Mouse (Mus musculus): ENCODE measurements around the gene Sars2.

DNA sequence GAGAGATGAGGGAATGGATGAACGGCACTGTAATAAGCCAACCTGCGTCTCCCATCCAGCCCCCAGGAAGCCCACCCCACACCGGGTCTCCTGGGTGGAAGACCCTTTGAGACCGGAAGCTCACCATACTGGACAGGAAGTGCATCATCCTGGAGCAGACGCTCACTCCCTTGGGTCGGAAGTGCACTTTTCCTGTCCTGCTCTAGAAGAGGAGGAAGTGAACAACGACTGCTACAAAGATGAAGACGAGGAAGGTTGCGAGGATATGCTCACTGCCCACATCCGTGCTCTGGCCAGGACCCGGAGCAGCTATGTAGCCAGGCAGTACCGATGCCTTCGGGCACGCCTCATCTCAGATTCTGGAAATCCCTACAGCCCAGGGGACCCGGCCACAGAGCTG is 54.0 kb downstream of the Sars2 start:
- TF ChIP-seq POLR2A (IDR thresholded peaks at IDR 0.05; ENCODE audit: insufficient read length, low read depth) (no peak), E2F4 (IDR thresholded peaks at IDR 0.05; ENCODE audit: insufficient read depth) (no peak), CEBPB (IDR thresholded peaks at IDR 0.05; ENCODE audit: insufficient read depth, poor library complexity, severe bottlenecking) (no peak), MAX (IDR thresholded peaks at IDR 0.05; ENCODE audit: low read depth) (no peak)

Data from myocyte (in vitro differentiated cells).